Mouse (Mus musculus) C2C12 (cell line): Measurements from ENCODE around the gene Arhgef9.

ENCODE experiments used
- CEBPB ChIP-seq: IDR thresholded peaks from one replicate; pipeline ENCODE4 v1.6.1; 2011; ENCODE audit warnings: low read depth, mild to moderate bottlenecking, control low read depth, moderate library complexity
- CTCF ChIP-seq: IDR thresholded peaks from one replicate; pipeline ENCODE4 v1.5.1; 2011; ENCODE audit not compliant: control insufficient read depth, insufficient read depth, insufficient read length
- FOSL1 ChIP-seq: IDR thresholded peaks from one replicate; pipeline ENCODE4 v1.8.0; 2011; ENCODE audit warnings: mild to moderate bottlenecking, low read length; ENCODE audit not compliant: poor library complexity, insufficient read depth, severe bottlenecking
- MAX ChIP-seq: IDR thresholded peaks from one replicate; pipeline ENCODE4 v1.6.1; 2011; ENCODE audit warnings: mild to moderate bottlenecking, control low read depth
- MYOD1 ChIP-seq: IDR thresholded peaks from one replicate; pipeline ENCODE4 v1.6.1; 2011; ENCODE audit warnings: low read depth; ENCODE audit not compliant: control insufficient read depth, insufficient read length
- MYOG ChIP-seq: IDR thresholded peaks from one replicate; pipeline ENCODE4 v1.6.1; 2011; ENCODE audit not compliant: control insufficient read depth, insufficient read length; ENCODE audit errors: extremely low read depth
- USF1 ChIP-seq: IDR thresholded peaks from one replicate; pipeline ENCODE4 v1.6.1; 2011; ENCODE audit warnings: low read depth, mild to moderate bottlenecking, control low read depth, moderate library complexity

- TF ChIP-seq MAX: no peak
- no peak for TF ChIP-seq CTCF
- TF ChIP-seq CEBPB: no peak
- no peak for TF ChIP-seq MYOD1
- TF ChIP-seq USF1: no peak
- no peak for TF ChIP-seq MYOG
- TF ChIP-seq FOSL1: no peak
Measured at GRCm38 (mm10) chrX:95195363-95196103, 1.1 kb downstream of the Arhgef9 start.
